Mouse (Mus musculus) C2C12 (cell line): ENCODE data around the gene 9630041A04Rik.

Source experiments
- CEBPB ChIP-seq: IDR thresholded peaks from one replicate; pipeline ENCODE4 v1.6.1; 2011; ENCODE audit warnings: low read depth, mild to moderate bottlenecking, control low read depth, moderate library complexity
- CTCF ChIP-seq: IDR thresholded peaks from one replicate; pipeline ENCODE4 v1.5.1; 2011; ENCODE audit not compliant: control insufficient read depth, insufficient read depth, insufficient read length
- MAX ChIP-seq: IDR thresholded peaks from one replicate; pipeline ENCODE4 v1.6.1; 2011; ENCODE audit warnings: mild to moderate bottlenecking, control low read depth
- MYOD1 ChIP-seq: IDR thresholded peaks from one replicate; pipeline ENCODE4 v1.6.1; 2011; ENCODE audit warnings: low read depth; ENCODE audit not compliant: control insufficient read depth, insufficient read length

DNA sequence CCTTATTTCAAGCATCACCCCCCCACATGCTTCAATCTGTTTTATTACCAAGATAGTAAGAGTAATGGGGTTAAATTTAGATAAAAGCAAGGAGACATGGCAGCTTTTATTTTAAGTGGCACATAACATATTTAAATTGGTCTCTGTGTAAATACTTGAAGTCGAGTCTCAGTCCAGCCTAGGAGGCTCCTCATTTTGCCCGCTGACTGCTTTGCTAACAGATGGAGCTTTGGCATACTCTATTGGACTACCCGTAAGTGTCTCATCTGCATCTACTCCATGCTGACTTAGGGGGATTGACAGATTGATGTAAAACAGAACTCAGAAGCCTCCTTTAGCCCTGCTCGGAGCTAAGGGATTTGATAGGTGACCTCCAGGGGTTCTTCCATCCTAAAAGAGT is 17.7 kb upstream of the 9630041A04Rik start:
- TF ChIP-seq CTCF (no peak), CEBPB (no peak), MAX (no peak), MYOD1 (no peak)
